Mouse (Mus musculus) neural tube, embryonic 14.5 days (tissue): ENCODE results near the gene Pp2d1. TPM values are rescaled to one million over a fixed set of nuclear protein-coding genes. Genes with fewer than 3 reads are reported as not detected.

Experiments used
- ATAC-seq: fragments of 200-750 bp; cut with Nextera tagmentation; 2 replicates; pipeline ENCODE4 v1.8.0; 2017; ENCODE audit warnings: low read depth, mild to moderate bottlenecking, moderate TSS enrichment, moderate library complexity
- H3K27ac ChIP-seq: fragments of 300-500 bp; sonication (generic); 2 replicates; pipeline ENCODE4 v1.5.1; 2014; ENCODE audit warnings: low read depth, mild to moderate bottlenecking, control low read depth, low read length, moderate library complexity, mixed read lengths
- H3K27me3 ChIP-seq: fragments of 300-500 bp; sonication (generic); 2 replicates; pipeline ENCODE4 v1.6.1; 2014; ENCODE audit warnings: low read length; ENCODE audit not compliant: control insufficient read depth, insufficient read depth
- H3K36me3 ChIP-seq: fragments of 300-500 bp; sonication (generic); 2 replicates; pipeline ENCODE4 v1.6.1; 2014; ENCODE audit warnings: low read length, mixed read lengths; ENCODE audit not compliant: control insufficient read depth, insufficient read depth
- H3K4me1 ChIP-seq: fragments of 300-500 bp; sonication (generic); 2 replicates; pipeline ENCODE4 v1.6.1; 2014; ENCODE audit warnings: low read length; ENCODE audit not compliant: control insufficient read depth, insufficient read depth
- H3K4me2 ChIP-seq: fragments of 300-500 bp; sonication (generic); 2 replicates; pipeline ENCODE4 v1.6.1; 2014; ENCODE audit warnings: mild to moderate bottlenecking, low read depth, low read length, control low read depth
- H3K4me3 ChIP-seq: fragments of 300-500 bp; sonication (generic); 2 replicates; pipeline ENCODE4 v1.5.1; 2014; ENCODE audit warnings: low read depth, low read length, control low read depth, mixed read lengths
- H3K9ac ChIP-seq: fragments of 300-500 bp; sonication (generic); replicated peaks from 2 replicates; pipeline ENCODE4 v1.6.1; 2014; ENCODE audit warnings: low read depth, mild to moderate bottlenecking, control low read depth, low read length, mixed read lengths
- H3K9me3 ChIP-seq: fragments of 300-500 bp; sonication (generic); 2 replicates; pipeline ENCODE4 v1.6.1; 2016; ENCODE audit warnings: low read length; ENCODE audit not compliant: control insufficient read depth
- WGBS: fragments of 180-500 bp; shearing (Covaris S2); extraction: QIAGEN DNeasy Blood & Tissue Kit; methylation state at CpG from one replicate; pipeline ENCODE4 v1.1.7; 2014; 5-methylcytosine and 5-hydroxymethylcytosine counted together
- polyA plus RNA-seq: library from polyadenylated mRNA; unstranded; fragments of >200 nt; fragmentation: Nextera tagmentation; extraction: Ambion mirVana; gene quantifications from 2 replicates; pipeline ENCODE4 v1.2.1, GENCODE M21; 2014

Pp2d1 gene
- polyA plus RNA-seq, 1 experiment from 2014 or later: 0.42 TPM

- no peaks in the 10 kb centered on the region for H3K27me3 ChIP-seq
- no peaks in the 10 kb centered on the region for H3K36me3 ChIP-seq
- no peak overlapping the region for H3K27ac ChIP-seq
- H3K4me2 ChIP-seq: no peak overlapping the region
- no peak for ATAC-seq
- H3K4me1 ChIP-seq: no peaks in the 10 kb centered on the region
- H3K4me3 ChIP-seq: no peak overlapping the region
- 79% methylated on average over 4 of the region's 4 CpGs for WGBS
- no peak overlapping the region for H3K9ac ChIP-seq
- no peaks in the 10 kb centered on the region for H3K9me3 ChIP-seq
Observed at GRCm38 (mm10) chr17:53554088-53554487, 14.8 kb upstream of the Pp2d1 start.

- no peak for ATAC-seq
- H3K36me3 ChIP-seq: no peaks in the 10 kb centered on the region
- no peak overlapping the region for H3K27ac ChIP-seq
- H3K4me3 ChIP-seq: no peak overlapping the region
- no peaks in the 10 kb centered on the region for H3K9me3 ChIP-seq
- no peak overlapping the region for H3K9ac ChIP-seq
- no peaks in the 10 kb centered on the region for H3K27me3 ChIP-seq
- H3K4me1 ChIP-seq: no peaks in the 10 kb centered on the region
- WGBS: 63% methylated on average over 8 of the region's 8 CpGs
- no peak overlapping the region for H3K4me2 ChIP-seq
Observed at GRCm38 (mm10) chr17:53551306-53552299, 12.4 kb upstream of the Pp2d1 start.

- H3K27me3 ChIP-seq: no peaks in the 10 kb centered on the region
- 74% methylated on average over 9 of the region's 9 CpGs for WGBS
- H3K36me3 ChIP-seq: no peaks in the 10 kb centered on the region
Observed at GRCm38 (mm10) chr17:53543591-53544324, 4.5 kb upstream of the Pp2d1 start.

GRCm38 (mm10) chr17:53542536-53542935 is 3.3 kb upstream of the Pp2d1 start:
- Histone ChIP-seq H3K36me3 (no peaks in the 10 kb centered on the region), H3K4me2 (no peak overlapping the region), H3K4me1 (no peaks in the 10 kb centered on the region), H3K9ac (no peak overlapping the region), H3K9me3 (no peaks in the 10 kb centered on the region), H3K27me3 (no peaks in the 10 kb centered on the region), H3K4me3 (no peak overlapping the region), H3K27ac (no peak overlapping the region)
- no peak for ATAC-seq
- WGBS: 97% methylated on average over 4 of the region's 4 CpGs

More at GRCm38 (mm10) chr17:53543591-53544324, 4.5 kb upstream of the Pp2d1 start:
- H3K27ac ChIP-seq: no peak overlapping the region
- no peaks in the 10 kb centered on the region for H3K9me3 ChIP-seq
- H3K4me2 ChIP-seq: no peak overlapping the region
- H3K4me1 ChIP-seq: no peaks in the 10 kb centered on the region
- no peak overlapping the region for H3K4me3 ChIP-seq
- peak; percentile 34; the same call in 1 of the 2 replicates for ATAC-seq
- no peak overlapping the region for H3K9ac ChIP-seq

GRCm38 (mm10) chr17:53532425-53532824 is 6.8 kb downstream of the Pp2d1 start:
- H3K27me3 ChIP-seq: no peaks in the 10 kb centered on the region
- no peak overlapping the region for H3K4me3 ChIP-seq
- no peak for ATAC-seq
- WGBS: 80% methylated on average over 2 of the region's 2 CpGs
- H3K27ac ChIP-seq: no peak overlapping the region
- H3K36me3 ChIP-seq: no peaks in the 10 kb centered on the region
- H3K9me3 ChIP-seq: no peaks in the 10 kb centered on the region
- H3K4me1 ChIP-seq: no peaks in the 10 kb centered on the region
- H3K4me2 ChIP-seq: no peak overlapping the region
- no peak overlapping the region for H3K9ac ChIP-seq

- Histone ChIP-seq H3K4me3 (no peak overlapping the region), H3K36me3 (no peaks in the 10 kb centered on the region), H3K27ac (no peak overlapping the region), H3K4me2 (no peak overlapping the region), H3K9me3 (no peaks in the 10 kb centered on the region), H3K4me1 (no peaks in the 10 kb centered on the region), H3K9ac (no peak overlapping the region), H3K27me3 (no peaks in the 10 kb centered on the region)
- WGBS: 59% methylated on average over 2 of the region's 2 CpGs
- ATAC-seq: no peak
Observed at GRCm38 (mm10) chr17:53531160-53531559, 8.1 kb downstream of the Pp2d1 start.

- Histone ChIP-seq H3K27me3 (no peaks in the 10 kb centered on the region), H3K9me3 (no peaks in the 10 kb centered on the region), H3K4me3 (no peak overlapping the region), H3K9ac (no peak overlapping the region), H3K36me3 (no peaks in the 10 kb centered on the region), H3K4me1 (no peaks in the 10 kb centered on the region), H3K4me2 (no peak overlapping the region), H3K27ac (no peak overlapping the region)
- WGBS: 91% methylated on average over 2 of the region's 2 CpGs
- ATAC-seq: no peak
Observed at GRCm38 (mm10) chr17:53528034-53528433, 11.2 kb downstream of the Pp2d1 start.

- no peak overlapping the region for H3K4me2 ChIP-seq
- H3K9ac ChIP-seq: no peak overlapping the region
- H3K36me3 ChIP-seq: no peaks in the 10 kb centered on the region
- no peaks in the 10 kb centered on the region for H3K9me3 ChIP-seq
- H3K4me3 ChIP-seq: no peak overlapping the region
- H3K4me1 ChIP-seq: no peaks in the 10 kb centered on the region
- ATAC-seq: no peak
- no peaks in the 10 kb centered on the region for H3K27me3 ChIP-seq
- H3K27ac ChIP-seq: no peak overlapping the region
Observed at GRCm38 (mm10) chr17:53520509-53520908, 18.7 kb downstream of the Pp2d1 start.

- no peaks in the 10 kb centered on the region for H3K36me3 ChIP-seq
- H3K27ac ChIP-seq: no peak overlapping the region
- no peak overlapping the region for H3K4me2 ChIP-seq
- no peaks in the 10 kb centered on the region for H3K27me3 ChIP-seq
- H3K4me3 ChIP-seq: no peak overlapping the region
- no peak for ATAC-seq
- no peaks in the 10 kb centered on the region for H3K9me3 ChIP-seq
- H3K4me1 ChIP-seq: no peaks in the 10 kb centered on the region
- H3K9ac ChIP-seq: no peak overlapping the region
Observed at GRCm38 (mm10) chr17:53519364-53519763, 19.9 kb downstream of the Pp2d1 start.
